8 mouse cellular contexts compared by ENCODE assay signal in genomic region chr2:157913204-157913636, GRCm38 (mm10). TPM values are rescaled to one million over a fixed set of nuclear protein-coding genes. Genes with fewer than 3 reads are reported as not detected.
DNase-seq lines count a peak whose midpoint lies in the region; ATAC-seq and TF ChIP-seq lines count a peak whose summit lies in the region.

No protein-coding gene starts in this region.

- no peak overlapping the region for H3K9ac ChIP-seq in embryonic facial prominence, embryonic 11.5 days (replicated peaks; ENCODE audit: low read length)
- H3K9ac ChIP-seq in heart, embryonic 11.5 days (ENCODE audit: low read depth, low read length): no peak overlapping the region
- H3K9ac ChIP-seq in lung, embryonic 14.5 days: no peak overlapping the region

- no peak for TF ChIP-seq POLR2A in olfactory bulb, adult 2 months (IDR thresholded peaks at IDR 0.05; ENCODE audit: insufficient read depth, low read depth, low read length)

- ATAC-seq in embryonic facial prominence, embryonic 11.5 days (replicated peaks; ENCODE audit: insufficient number of reproducible peaks, low FRiP score, low TSS enrichment, low read depth): no peak
- 0 out of 2 replicates have a peak, but pooled peaks have one; percentile 37 for ATAC-seq in heart, embryonic 11.5 days (replicated peaks; ENCODE audit: insufficient number of reproducible peaks, low FRiP score, low TSS enrichment)
- peak; percentile 84 for ATAC-seq in lung, embryonic 14.5 days (ENCODE audit: insufficient read depth)

- H3K4me2 ChIP-seq in embryonic facial prominence, embryonic 11.5 days (ENCODE audit: low read depth, low read length): no peak overlapping the region
- H3K4me2 ChIP-seq in heart, embryonic 11.5 days: no peak overlapping the region
- H3K4me2 ChIP-seq in lung, embryonic 14.5 days: no peak overlapping the region

- H3K27me3 ChIP-seq in embryonic facial prominence, embryonic 11.5 days (ENCODE audit: control insufficient read depth, insufficient read depth, low read length): peaks cover 31% of the 10 kb centered on the region
- peaks cover 58% of the 10 kb centered on the region for H3K27me3 ChIP-seq in heart, embryonic 11.5 days (ENCODE audit: control insufficient read depth, insufficient read depth, low read length)
- peaks cover 33% of the 10 kb centered on the region for H3K27me3 ChIP-seq in lung, embryonic 14.5 days (ENCODE audit: insufficient read depth, low read length)

- TF ChIP-seq CTCF in lung, embryonic 14.5 days (IDR thresholded peaks at IDR 0.05; ENCODE audit: low read depth): no peak
- TF ChIP-seq CTCF in olfactory bulb, adult 2 months (IDR thresholded peaks at IDR 0.05; ENCODE audit: insufficient read depth, low read depth, low read length): no peak

- WGBS in embryonic facial prominence, embryonic 11.5 days: 0% methylated on average over 16 of the region's 16 CpGs
- 1% methylated on average over 16 of the region's 16 CpGs for WGBS in heart, embryonic 11.5 days (ENCODE audit: insufficient replicate concordance)
- WGBS in lung, embryonic 14.5 days: 1% methylated on average over 16 of the region's 16 CpGs
- 6% methylated on average over 16 of the region's 16 CpGs for WGBS in olfactory bulb, adult 2 months

- no peak overlapping the region for H3K4me3 ChIP-seq in embryonic facial prominence, embryonic 11.5 days (ENCODE audit: low read depth, low read length)
- no peak overlapping the region for H3K4me3 ChIP-seq in heart, embryonic 11.5 days (ENCODE audit: low read depth, low read length)
- no peak overlapping the region for H3K4me3 ChIP-seq in lung, embryonic 14.5 days (ENCODE audit: low read depth, low read length)
- H3K4me3 ChIP-seq in olfactory bulb, adult 2 months (ENCODE audit: insufficient read depth, low read depth, low read length): peak overlapping the region; percentile 13

- no peak overlapping the region for H3K27ac ChIP-seq in embryonic facial prominence, embryonic 11.5 days (replicated peaks; ENCODE audit: low read depth, low read length)
- H3K27ac ChIP-seq in heart, embryonic 11.5 days (ENCODE audit: low read depth, low read length): no peak overlapping the region
- H3K27ac ChIP-seq in lung, embryonic 14.5 days (ENCODE audit: low read depth): no peak overlapping the region
- no peak overlapping the region for H3K27ac ChIP-seq in olfactory bulb, adult 2 months (ENCODE audit: insufficient read depth, low read depth, low read length)

- peak; percentile 37 to 55 for DNase-seq in right cerebral cortex, adult 2 months (ENCODE audit: low spot score in 2 of 2)
- no peak for DNase-seq in right cerebral cortex, adult 18-20 months
- DNase-seq in embryonic facial prominence, embryonic 11.5 days (ENCODE audit: low spot score): peak; percentile 96
- DNase-seq in kidney, adult 9 months: peak; percentile 84
- peak; percentile 97 for DNase-seq in lung, embryonic 14.5 days
- DNase-seq in thymus, postnatal 25 days: peak; percentile 75

- H3K36me3 ChIP-seq in embryonic facial prominence, embryonic 11.5 days (replicated peaks; ENCODE audit: control insufficient read depth, insufficient read depth, low read depth, low read length): no peaks in the 10 kb centered on the region
- no peaks in the 10 kb centered on the region for H3K36me3 ChIP-seq in heart, embryonic 11.5 days (ENCODE audit: control insufficient read depth, insufficient read depth, low read length)
- H3K36me3 ChIP-seq in lung, embryonic 14.5 days (ENCODE audit: insufficient read depth): no peaks in the 10 kb centered on the region

- H3K9me3 ChIP-seq in embryonic facial prominence, embryonic 11.5 days (replicated peaks; ENCODE audit: control insufficient read depth, low read length): no peaks in the 10 kb centered on the region
- H3K9me3 ChIP-seq in heart, embryonic 11.5 days (replicated peaks; ENCODE audit: control insufficient read depth, low read length): no peaks in the 10 kb centered on the region
- no peaks in the 10 kb centered on the region for H3K9me3 ChIP-seq in lung, embryonic 14.5 days (ENCODE audit: low read depth, low read length)

- H3K4me1 ChIP-seq in embryonic facial prominence, embryonic 11.5 days (ENCODE audit: control insufficient read depth, insufficient read depth, low read length): peaks cover 4% of the 10 kb centered on the region
- peaks cover 3% of the 10 kb centered on the region; the same call in 1 of the 2 replicates for H3K4me1 ChIP-seq in heart, embryonic 11.5 days (ENCODE audit: control insufficient read depth, insufficient read depth, low read length)
- no peaks in the 10 kb centered on the region for H3K4me1 ChIP-seq in lung, embryonic 14.5 days (ENCODE audit: insufficient read depth)
- H3K4me1 ChIP-seq in olfactory bulb, adult 2 months (ENCODE audit: control insufficient read depth, insufficient read depth, low read length): peaks cover 31% of the 10 kb centered on the region

RNA-seq across cellular contexts. Expression of gene Vstm2l, which starts 1.2 kb away (rescaled TPM):
- polyA plus RNA-seq in embryonic facial prominence, embryonic 11.5 days (2014; fragmentation: Nextera tagmentation; extraction: Ambion mirVana): 1.4 and 1.5 TPM in 2 replicates
- polyA plus RNA-seq in heart, embryonic 11.5 days (2014; fragmentation: Nextera tagmentation; extraction: Ambion mirVana): 0.34 and 0.42 TPM in 2 replicates
- polyA plus RNA-seq in lung, embryonic 14.5 days (2014; fragmentation: Nextera tagmentation; extraction: Ambion mirVana): not detected in 2 replicates
- not detected in 2 replicates for polyA plus RNA-seq in olfactory bulb, adult 2 months (2012; ENCODE audit: insufficient read depth, insufficient read length, low replicate concordance, missing spikeins)
